Mouse (Mus musculus) lung, postnatal 25 days (tissue): ENCODE data around the gene Rnf26.
A peak's percentile ranks its signal among the peaks of the same experiment; 100 is the strongest.

Source experiments
- DNase-seq: peaks from one replicate; pipeline ENCODE4 v3.0.0; 2022; ENCODE audit warnings: low spot score

The Rnf26 gene

GRCm38 (mm10) chr9:44088877-44089608 lies 24.3 kb downstream of the Rnf26 start:
- no peak for DNase-seq

GRCm38 (mm10) chr9:44087761-44088455 lies 25.4 kb downstream of the Rnf26 start:
- no peak for DNase-seq

GRCm38 (mm10) chr9:44086960-44087359 lies 26.4 kb downstream of the Rnf26 start:
- no peak for DNase-seq

GRCm38 (mm10) chr9:44085741-44086665 lies 27.3 kb downstream of the Rnf26 start:
- peak; percentile 69 for DNase-seq

GRCm38 (mm10) chr9:44085276-44085675 lies 28.0 kb downstream of the Rnf26 start:
- no peak for DNase-seq

GRCm38 (mm10) chr9:44084659-44085229 lies 28.6 kb downstream of the Rnf26 start:
- DNase-seq, result peak; percentile 95

GRCm38 (mm10) chr9:44084236-44084635 lies 29.1 kb downstream of the Rnf26 start:
- DNase-seq, result no peak

- no peak for DNase-seq
Measured at GRCm38 (mm10) chr9:44083392-44084121, 29.8 kb downstream of the Rnf26 start.

GRCm38 (mm10) chr9:44082266-44082665 lies 31.1 kb downstream of the Rnf26 start:
- DNase-seq, result no peak

- DNase-seq, result no peak
Measured at GRCm38 (mm10) chr9:44081581-44081980, 31.7 kb downstream of the Rnf26 start.

GRCm38 (mm10) chr9:44080953-44081352 lies 32.4 kb downstream of the Rnf26 start:
- peak; percentile 27 for DNase-seq

GRCm38 (mm10) chr9:44079997-44080780 lies 33.1 kb downstream of the Rnf26 start:
- DNase-seq, result no peak

GRCm38 (mm10) chr9:44078955-44079756 lies 34.2 kb downstream of the Rnf26 start:
- DNase-seq, result peak; percentile 89

GRCm38 (mm10) chr9:44078136-44078797 lies 35.0 kb downstream of the Rnf26 start:
- no peak for DNase-seq

- DNase-seq, result no peak
Measured at GRCm38 (mm10) chr9:44077266-44077910, 35.9 kb downstream of the Rnf26 start.

GRCm38 (mm10) chr9:44076764-44077120 lies 36.6 kb downstream of the Rnf26 start:
- peak; percentile 72 for DNase-seq

GRCm38 (mm10) chr9:44075996-44076763 lies 37.1 kb downstream of the Rnf26 start:
- DNase-seq, result no peak
